Mouse (Mus musculus) heart, adult 8-10 months (tissue): Measurements from ENCODE around the gene Ndrg2. TPM values are rescaled to one million over a fixed set of nuclear protein-coding genes. Genes with fewer than 3 reads are reported as not detected.
"Not testable (repeated sequence)": the region's sequence is repeated elsewhere in the genome, so short reads cannot be mapped to it uniquely, and the experiment has no call there.

Experiments used
- DNase-seq: peaks from one replicate; pipeline ENCODE4 v3.0.0; 2022; ENCODE audit warnings: low spot score
- total RNA-seq, 4 experiments: library from RNA; stranded (reverse); gene quantifications; 2 replicates each; pipeline ENCODE4 v1.2.4; 2022

Ndrg2 gene
- total RNA-seq, 4 experiments from 2014 or later = 1,477 to 1,608 (median 1,523) TPM

GRCm38 (mm10) chr14:51877517-51877916 lies 36.4 kb downstream of the Ndrg2 start:
- no peak for DNase-seq

GRCm38 (mm10) chr14:51871741-51872140 lies 42.2 kb downstream of the Ndrg2 start:
- no peak for DNase-seq

GRCm38 (mm10) chr14:51870756-51871155 lies 43.2 kb downstream of the Ndrg2 start:
- no peak for DNase-seq

DNA sequence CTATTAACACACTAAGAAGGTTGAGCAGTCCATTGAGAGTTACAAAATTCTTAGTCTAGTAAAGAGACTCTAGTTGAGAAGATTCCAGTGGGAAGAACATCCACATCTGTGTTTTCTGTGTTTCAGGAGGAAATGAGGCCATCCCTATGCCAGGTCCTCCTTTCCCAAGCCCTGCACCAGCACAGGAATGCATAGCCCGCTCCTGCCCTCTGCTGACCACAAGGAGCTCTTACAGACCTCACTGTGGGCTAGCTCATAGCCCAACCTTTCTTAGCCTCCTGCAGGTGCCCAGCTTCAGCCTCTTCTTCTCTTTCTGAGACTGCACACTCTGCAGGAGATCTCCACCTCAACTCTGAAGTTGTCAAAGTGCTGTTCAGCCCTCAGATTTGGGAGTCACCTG lies 50.4 kb downstream of the Ndrg2 start:
- DNase-seq = not testable (repeated sequence)

- not testable (repeated sequence) for DNase-seq
Measured at GRCm38 (mm10) chr14:51855280-51855679, 58.7 kb downstream of the Ndrg2 start.

Other genes with a start within 250 kb of the Ndrg2 start
- not detected for gene Gm17079, start 218.7 kb downstream of the Ndrg2 start, total RNA-seq
- gene Gm5800, start 197.0 kb downstream of the Ndrg2 start, total RNA-seq = not detected
- gene Ang4, start 140.6 kb downstream of the Ndrg2 start, total RNA-seq = not detected
- not detected for gene AY358078, start 114.1 kb downstream of the Ndrg2 start, total RNA-seq
- not detected for gene Ear6, start 60.5 kb downstream of the Ndrg2 start, total RNA-seq
- gene Mettl17, start 29.3 kb downstream of the Ndrg2 start, total RNA-seq = 10 to 100 TPM; 17.9 to 26.4 (median 22.7) TPM
- gene Slc39a2, start 21.3 kb downstream of the Ndrg2 start, total RNA-seq = under 1 TPM in 2 of 4 experiments, not detected in 2; 0.17 to 0.44 TPM
- gene Tppp2, start 4.3 kb upstream of the Ndrg2 start, total RNA-seq = not detected
- not detected for gene Rnase13, start 8.6 kb upstream of the Ndrg2 start, total RNA-seq
- gene Arhgef40, start 70.6 kb upstream of the Ndrg2 start, total RNA-seq = 10 to 100 TPM; 20.4 to 31.0 (median 24.0) TPM
- gene Tmem253, start 101.5 kb upstream of the Ndrg2 start, total RNA-seq = 1 to 10 TPM; 1.6 to 4.4 (median 2.5) TPM
- gene Zfp219, start 106.6 kb upstream of the Ndrg2 start, total RNA-seq = 10 to 100 TPM; 22.5 to 29.9 (median 24.6) TPM
- gene Olfr221, start 128.3 kb upstream of the Ndrg2 start, total RNA-seq = not detected
- 100 to 1,000 TPM; 126 to 132 (median 128) TPM for gene Hnrnpc, start 189.9 kb upstream of the Ndrg2 start, total RNA-seq
- under 1 TPM in 3 of 4 experiments, not detected in 1; 0.31 to 0.41 (median 0.37) TPM for gene Rpgrip1, start 196.5 kb upstream of the Ndrg2 start, total RNA-seq